Mouse (Mus musculus) midbrain, postnatal 0 days (tissue): ENCODE results near the gene Map4k1. TPM values are rescaled to one million over a fixed set of nuclear protein-coding genes. Genes with fewer than 3 reads are reported as not detected.
A peak's percentile ranks its signal among the peaks of the same experiment; 100 is the strongest.

Experiments used
- ATAC-seq: fragments of 200-750 bp; cut with Nextera tagmentation; 2 replicates; pipeline ENCODE4 v1.8.0; 2017; ENCODE audit warnings: moderate number of reproducible peaks, mild to moderate bottlenecking, moderate TSS enrichment, moderate library complexity; ENCODE audit not compliant: low FRiP score
- DNase-seq: peaks from one replicate; pipeline ENCODE4 v3.0.0-alpha.2; 2015; ENCODE audit warnings: low spot score
- H3K27ac ChIP-seq: fragments of 300-500 bp; sonication (generic); 2 replicates; pipeline ENCODE4 v1.5.1; 2014; ENCODE audit warnings: low read depth, mild to moderate bottlenecking, low read length, mixed read lengths
- H3K27me3 ChIP-seq: fragments of 300-500 bp; sonication (generic); 2 replicates; pipeline ENCODE4 v1.6.1; 2014; ENCODE audit warnings: low read length, control low read depth, mixed read lengths; ENCODE audit not compliant: insufficient read depth
- H3K36me3 ChIP-seq: fragments of 300-500 bp; sonication (generic); 2 replicates; pipeline ENCODE4 v1.6.1; 2014; ENCODE audit warnings: low read length, control low read depth, mixed read lengths; ENCODE audit not compliant: insufficient read depth
- H3K4me1 ChIP-seq: fragments of 300-500 bp; sonication (generic); 2 replicates; pipeline ENCODE4 v1.6.1; 2014; ENCODE audit warnings: mild to moderate bottlenecking, control low read depth, antibody characterized with exemption, low read length, mixed read lengths; ENCODE audit not compliant: insufficient read depth
- H3K4me2 ChIP-seq: fragments of 300-500 bp; sonication (generic); 2 replicates; pipeline ENCODE4 v1.6.1; 2014; ENCODE audit warnings: low read depth, mild to moderate bottlenecking, low read length, mixed read lengths; ENCODE audit not compliant: poor library complexity, severe bottlenecking
- H3K4me3 ChIP-seq: fragments of 300-500 bp; sonication (generic); 2 replicates; pipeline ENCODE4 v1.5.1; 2014; ENCODE audit warnings: low read depth, mild to moderate bottlenecking, low read length, moderate library complexity
- H3K9ac ChIP-seq: fragments of 300-500 bp; sonication (generic); replicated peaks from 2 replicates; pipeline ENCODE4 v1.6.1; 2014; ENCODE audit warnings: mild to moderate bottlenecking, low read length, moderate library complexity, mixed read lengths; ENCODE audit not compliant: poor library complexity, severe bottlenecking
- H3K9me3 ChIP-seq: fragments of 300-500 bp; sonication (generic); 2 replicates; pipeline ENCODE4 v1.6.1; 2016; ENCODE audit warnings: low read length, control low read depth
- CTCF ChIP-seq: IDR thresholded peaks from 2 replicates; pipeline ENCODE4 v1.5.1; 2016; ENCODE audit warnings: antibody characterized with exemption, mild to moderate bottlenecking
- WGBS: fragments of 180-500 bp; shearing (Covaris S2); extraction: QIAGEN DNeasy Blood & Tissue Kit; methylation state at CpG from one replicate; pipeline ENCODE4 v1.1.7; 2014; 5-methylcytosine and 5-hydroxymethylcytosine counted together
- polyA plus RNA-seq: library from polyadenylated mRNA; unstranded; fragments of >200 nt; fragmentation: Nextera tagmentation; extraction: Ambion mirVana; gene quantifications from 2 replicates; pipeline ENCODE4 v1.2.1, GENCODE M21; 2015
- total RNA-seq: library from RNA; depleted of rRNA; stranded (reverse); fragments of >200 nt; gene quantifications from 2 replicates; pipeline ENCODE4 v1.2.3, GENCODE M21; 2014

The Map4k1 gene
- total and polyA plus RNA-seq, 2 experiments from 2014 or later = 17.4 to 18.2 TPM

DNA sequence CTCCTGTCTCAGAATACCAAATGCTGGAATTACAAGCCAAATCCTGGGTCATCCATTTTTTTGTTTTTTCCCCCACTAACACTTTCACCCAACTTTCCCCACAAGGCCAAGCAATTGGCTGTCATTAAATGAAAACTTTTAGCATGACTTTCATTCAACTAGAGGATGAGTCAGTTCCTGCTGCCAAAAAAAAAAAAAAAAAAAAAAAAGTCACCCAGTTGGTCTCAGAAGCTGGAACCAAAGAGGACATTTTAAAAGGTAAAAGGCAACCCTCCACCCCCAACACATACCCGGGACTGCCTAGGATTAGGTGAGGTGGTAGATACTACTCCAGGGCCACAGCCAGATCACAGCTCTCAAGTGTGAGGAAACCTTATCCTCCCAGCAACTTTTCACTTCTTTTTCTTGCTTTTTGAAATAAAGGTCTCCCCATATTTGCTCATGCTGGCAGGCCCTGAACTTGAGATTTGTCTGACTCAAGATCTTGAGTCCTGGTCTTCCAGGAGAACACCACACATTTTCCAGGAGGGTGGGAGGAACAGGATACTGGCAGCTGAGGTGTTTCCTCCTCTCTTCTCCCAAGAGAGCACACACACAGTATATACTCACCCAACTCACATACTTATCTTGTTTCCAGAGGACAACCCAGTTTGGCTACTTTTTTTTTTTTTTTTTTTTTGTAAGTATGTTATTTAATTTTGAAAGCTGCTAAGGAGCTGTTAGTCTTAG is 23.7 kb upstream of the Map4k1 start:
- Histone ChIP-seq H3K27me3 (no peaks in the 10 kb centered on the region), H3K27ac (no peak overlapping the region), H3K4me3 (no peak overlapping the region), H3K36me3 (no peaks in the 10 kb centered on the region), H3K4me1 (peaks cover 22% of the 10 kb centered on the region), H3K4me2 (no peak overlapping the region), H3K9me3 (no peaks in the 10 kb centered on the region), H3K9ac (no peak overlapping the region)
- ATAC-seq (no peak), DNase-seq (no peak)
- TF ChIP-seq CTCF = no peak
- 78% methylated on average over 1 of the region's 1 CpGs for WGBS

DNA sequence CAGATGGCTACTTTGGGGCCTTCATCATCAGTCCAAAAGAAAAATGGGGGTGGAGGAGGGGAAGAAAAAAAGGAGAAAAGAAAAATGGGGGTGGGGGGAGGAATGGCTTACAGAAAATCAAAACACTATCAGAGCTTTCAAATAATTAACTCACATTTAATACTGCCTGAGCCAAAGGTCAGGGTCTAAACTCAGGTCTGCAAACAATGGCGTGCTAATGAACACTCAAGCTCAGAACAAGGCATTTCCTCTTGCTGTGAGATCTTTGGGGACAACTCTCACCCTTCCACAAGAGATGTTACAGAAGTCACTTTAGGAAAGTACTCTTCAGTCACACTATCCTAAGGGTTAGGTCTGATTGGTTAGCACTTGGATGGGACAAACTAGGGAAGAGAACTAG is 23.1 kb upstream of the Map4k1 start:
- no peaks in the 10 kb centered on the region for H3K27me3 ChIP-seq
- no peak overlapping the region for H3K27ac ChIP-seq
- no peaks in the 10 kb centered on the region for H3K36me3 ChIP-seq
- TF ChIP-seq CTCF = no peak
- no peak for DNase-seq
- no peaks in the 10 kb centered on the region for H3K9me3 ChIP-seq
- no peak overlapping the region for H3K9ac ChIP-seq
- no peak for ATAC-seq
- H3K4me3 ChIP-seq = no peak overlapping the region
- no peak overlapping the region for H3K4me2 ChIP-seq
- H3K4me1 ChIP-seq = peaks cover 22% of the 10 kb centered on the region
- 72% methylated on average over 1 of the region's 1 CpGs for WGBS

DNA sequence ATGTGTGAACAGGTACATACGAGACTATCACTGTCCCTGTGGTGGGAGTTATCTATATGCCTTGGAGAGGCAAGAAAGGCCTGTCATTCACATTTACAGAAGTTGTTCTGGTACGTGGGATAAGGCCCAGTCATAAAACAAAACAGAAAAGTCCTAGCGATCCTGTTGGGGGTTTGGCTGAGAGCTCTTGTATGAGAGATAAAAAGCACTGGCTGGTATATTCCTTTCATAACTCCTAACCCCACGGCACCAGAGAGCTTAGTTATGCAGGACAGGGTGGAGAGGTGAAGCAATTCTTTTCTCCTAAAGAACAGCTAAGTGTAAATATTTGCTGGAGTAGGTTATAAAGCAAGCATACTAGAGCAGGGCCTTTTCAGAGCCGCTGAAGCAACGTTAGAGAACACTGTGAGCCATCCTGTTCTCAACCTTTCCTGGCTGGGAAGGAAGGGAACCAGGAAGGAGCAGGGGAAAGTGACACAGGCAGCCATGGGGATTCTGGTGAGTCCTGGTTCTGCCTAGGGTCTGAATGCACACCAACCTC is 22.3 kb upstream of the Map4k1 start:
- WGBS = 49% methylated on average over 6 of the region's 6 CpGs
- H3K27ac ChIP-seq = peak overlapping the region; percentile 12; the same call in 1 of the 2 replicates
- no peaks in the 10 kb centered on the region for H3K9me3 ChIP-seq
- DNase-seq = no peak
- peaks cover 22% of the 10 kb centered on the region for H3K4me1 ChIP-seq
- H3K36me3 ChIP-seq = no peaks in the 10 kb centered on the region
- H3K4me2 ChIP-seq = peak overlapping the region; percentile 91
- TF ChIP-seq CTCF = no peak
- H3K4me3 ChIP-seq = peak overlapping the region; percentile 99; the same call in 1 of the 2 replicates
- no peaks in the 10 kb centered on the region for H3K27me3 ChIP-seq
- H3K9ac ChIP-seq = no peak overlapping the region
- ATAC-seq = no peak

DNA sequence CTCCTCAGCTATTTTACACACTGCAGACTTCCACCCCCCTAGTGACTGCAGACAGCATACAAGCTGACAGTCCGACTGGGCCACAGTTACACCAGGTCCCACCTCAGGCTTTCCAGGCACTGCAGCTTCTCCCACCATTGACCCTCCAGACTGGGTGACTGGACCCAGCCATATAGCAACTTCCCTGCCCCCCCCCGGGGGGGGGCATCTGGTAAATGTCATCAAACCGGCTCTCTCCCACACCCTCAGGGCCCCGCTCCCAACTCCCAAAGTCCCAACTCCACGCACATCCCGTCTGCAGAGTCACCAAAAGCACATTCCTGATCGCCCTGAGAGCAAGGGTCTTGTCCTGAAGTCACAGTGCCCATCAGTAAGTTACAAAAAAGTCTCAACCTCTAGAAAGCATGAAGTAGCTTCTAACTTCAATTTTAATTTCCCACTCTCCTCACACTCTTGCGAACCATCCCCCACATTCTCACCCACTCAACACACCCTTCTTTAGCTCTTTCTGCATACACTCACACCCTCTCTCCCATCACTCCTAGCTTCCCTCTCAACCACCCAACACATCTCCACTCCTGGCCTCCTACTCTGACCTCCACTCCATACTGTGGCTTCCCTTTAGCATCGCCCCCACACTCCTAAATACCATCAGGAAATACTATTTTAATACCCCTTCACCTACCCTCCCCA is 21.4 kb upstream of the Map4k1 start:
- ATAC-seq (no peak), DNase-seq (no peak)
- Histone ChIP-seq H3K4me3 (peak overlapping the region; percentile 99), H3K36me3 (no peaks in the 10 kb centered on the region), H3K9ac (peak overlapping the region; percentile 98), H3K4me1 (peaks cover 22% of the 10 kb centered on the region), H3K9me3 (no peaks in the 10 kb centered on the region), H3K4me2 (peak overlapping the region; percentile 91), H3K27ac (no peak overlapping the region), H3K27me3 (no peaks in the 10 kb centered on the region)
- no peak for TF ChIP-seq CTCF
- 33% methylated on average over 9 of the region's 9 CpGs for WGBS

DNA sequence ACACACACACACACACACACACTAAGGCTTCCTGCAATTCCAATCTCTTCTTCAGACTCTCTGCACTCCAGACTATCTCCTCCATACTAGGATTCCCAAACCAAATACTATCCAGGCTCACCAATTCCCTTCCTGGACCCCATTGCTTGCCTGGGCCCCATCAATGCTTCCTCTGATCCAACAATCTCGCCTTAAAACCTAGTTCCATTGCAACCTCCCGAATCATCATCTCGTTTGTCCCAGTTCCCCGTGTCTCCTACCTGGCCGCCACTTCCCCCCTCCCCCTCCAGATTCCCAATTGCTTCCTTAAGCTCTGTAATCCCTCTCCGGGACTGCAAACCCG is 20.3 kb upstream of the Map4k1 start:
- Histone ChIP-seq H3K27me3 (no peaks in the 10 kb centered on the region), H3K36me3 (no peaks in the 10 kb centered on the region), H3K27ac (peak overlapping the region; percentile 88), H3K4me3 (peak overlapping the region; percentile 99), H3K4me2 (peak overlapping the region; percentile 91), H3K9ac (peak overlapping the region; percentile 98), H3K4me1 (peaks cover 22% of the 10 kb centered on the region), H3K9me3 (no peaks in the 10 kb centered on the region)
- no peak for DNase-seq
- under 1% methylated on average over 7 of the region's 7 CpGs for WGBS
- ATAC-seq = no peak
- TF ChIP-seq CTCF = no peak
